Mouse (Mus musculus) heart, adult 2 months (tissue): ENCODE measurements around the gene Gm49325. TPM values are rescaled to one million over a fixed set of nuclear protein-coding genes. Genes with fewer than 3 reads are reported as not detected.

Source experiments
- DNase-seq, 2 experiments: peaks; one replicate each; pipeline ENCODE4 v3.0.0; 2021
- H3K27ac ChIP-seq: fragments of 200-600 bp; 2 replicates; pipeline ENCODE4 v1.8.1; 2022
- H3K27me3 ChIP-seq: fragments of 200-500 bp; 2 replicates; pipeline ENCODE4 v1.6.1; 2012; ENCODE audit warnings: mild to moderate bottlenecking, low read length, inconsistent platforms, mixed read lengths; ENCODE audit not compliant: control insufficient read depth, insufficient read depth
- H3K36me3 ChIP-seq: fragments of 200-500 bp; 2 replicates; pipeline ENCODE4 v1.6.1; 2012; ENCODE audit warnings: low read length, inconsistent platforms; ENCODE audit not compliant: control insufficient read depth, insufficient read depth
- H3K4me1 ChIP-seq: fragments of 200-500 bp; 2 replicates; pipeline ENCODE4 v1.6.1; 2011; ENCODE audit warnings: low read length; ENCODE audit not compliant: control insufficient read depth, insufficient read depth
- H3K4me3 ChIP-seq: fragments of 200-600 bp; 2 replicates; pipeline ENCODE4 v1.8.1; 2022
- H3K79me2 ChIP-seq: fragments of 200-500 bp; replicated peaks from 2 replicates; pipeline ENCODE4 v1.6.1; 2012; ENCODE audit warnings: mild to moderate bottlenecking, inconsistent platforms, low read length, moderate library complexity, mixed read lengths; ENCODE audit not compliant: control insufficient read depth, insufficient read depth
- H3K9ac ChIP-seq: fragments of 200-500 bp; 2 replicates; pipeline ENCODE4 v1.6.1; 2012; ENCODE audit warnings: low read depth, mild to moderate bottlenecking, control low read depth, inconsistent platforms, low read length, mixed read lengths
- CTCF ChIP-seq: fragments of 200-600 bp; IDR thresholded peaks from 2 replicates; pipeline ENCODE4 v1.8.1; 2022; ENCODE audit warnings: antibody characterized with exemption, mild to moderate bottlenecking, moderate library complexity
- EP300 ChIP-seq: fragments of 200-500 bp; IDR thresholded peaks from 2 replicates; pipeline ENCODE4 v1.6.1; 2011; ENCODE audit warnings: low read depth, low read length, control low read depth; ENCODE audit not compliant: insufficient read depth
- POLR2A ChIP-seq: fragments of 200-500 bp; IDR thresholded peaks from 2 replicates; pipeline ENCODE4 v1.6.1; 2011; ENCODE audit warnings: mild to moderate bottlenecking, low read depth, low read length, control low read depth; ENCODE audit not compliant: insufficient read depth
- WGBS: fragments of 180-500 bp; shearing (Covaris S2); methylation state at CpG from one replicate; pipeline ENCODE4 v1.1.7; 2018; 5-methylcytosine and 5-hydroxymethylcytosine counted together
- intact Hi-C: fragments of 180-260 bp; cut with DNase I; formaldehyde crosslinking; loops from one replicate; pipeline ENCODE4 v1.15.1; 2025
- polyA plus RNA-seq: library from polyadenylated mRNA; depleted of rRNA; stranded (reverse); fragments of >200 nt; gene quantifications from 2 replicates; pipeline ENCODE4 v1.2.3, GENCODE M21; 2012
- total RNA-seq, 2 experiments: library from RNA; stranded (reverse); gene quantifications; 2 replicates each; pipeline ENCODE4 v1.2.3; 2021

Gm49325 gene
- total and polyA plus RNA-seq, 3 experiments: 15.5 to 15.8 TPM; not detected in 1

- peak; percentile 25; the same call in 1 of the 2 replicates for TF ChIP-seq CTCF
- TF ChIP-seq EP300: no peak
- no peak for TF ChIP-seq POLR2A
- H3K4me3 ChIP-seq: no peak overlapping the region
- no peaks in the 10 kb centered on the region for H3K79me2 ChIP-seq
- intact Hi-C loops: no loop called here
- H3K36me3 ChIP-seq: peaks cover 13% of the 10 kb centered on the region
- no peak overlapping the region for H3K9ac ChIP-seq
- WGBS: 86% methylated on average over 9 of the region's 9 CpGs
- H3K27me3 ChIP-seq: no peaks in the 10 kb centered on the region
- peaks cover 8% of the 10 kb centered on the region for H3K4me1 ChIP-seq
- no peak for DNase-seq
- no peak overlapping the region for H3K27ac ChIP-seq
Observed at GRCm38 (mm10) chr10:77616166-77616565, 10.2 kb downstream of the Gm49325 start.

DNA sequence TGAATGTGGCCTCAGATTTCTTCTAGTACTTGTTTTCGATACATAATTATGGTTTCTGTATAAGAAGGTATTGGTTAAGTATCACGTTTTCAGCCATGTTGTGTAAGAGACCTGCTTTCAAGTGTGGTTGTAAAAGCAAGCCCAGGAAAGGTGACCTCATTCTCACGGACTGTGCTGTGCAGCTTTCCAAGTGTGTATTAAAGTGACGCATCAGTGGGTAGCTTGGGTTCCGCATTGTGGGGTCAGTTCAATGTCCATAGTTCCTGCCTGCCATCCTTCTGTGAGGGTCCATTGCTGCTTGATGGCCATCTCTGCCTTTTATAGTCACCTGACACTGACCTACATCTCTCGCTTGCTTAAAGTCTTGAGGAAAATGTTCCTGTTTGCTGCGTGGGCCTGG lies 10.9 kb downstream of the Gm49325 start:
- Histone ChIP-seq H3K27me3 (no peaks in the 10 kb centered on the region), H3K4me1 (peaks cover 12% of the 10 kb centered on the region), H3K27ac (no peak overlapping the region), H3K9ac (no peak overlapping the region), H3K79me2 (no peaks in the 10 kb centered on the region), H3K4me3 (no peak overlapping the region), H3K36me3 (peaks cover 13% of the 10 kb centered on the region)
- TF ChIP-seq EP300 (no peak), POLR2A (no peak), CTCF (no peak)
- intact Hi-C loops: no loop called here
- no peak for DNase-seq
- 93% methylated on average over 7 of the region's 7 CpGs for WGBS

- Histone ChIP-seq H3K9ac (peak overlapping the region; percentile 74), H3K4me3 (peak overlapping the region; percentile 99), H3K27me3 (no peaks in the 10 kb centered on the region), H3K79me2 (peaks cover 1% of the 10 kb centered on the region; the same call in 1 of the 2 replicates), H3K36me3 (peaks cover 9% of the 10 kb centered on the region; the same call in 1 of the 2 replicates), H3K4me1 (peaks cover 28% of the 10 kb centered on the region), H3K27ac (peak overlapping the region; percentile 99)
- DNase-seq: no peak
- TF ChIP-seq CTCF (no peak), EP300 (no peak), POLR2A (no peak)
- 61% methylated on average over 8 of the region's 8 CpGs for WGBS
- intact Hi-C loops: no loop called here
Observed at GRCm38 (mm10) chr10:77621546-77621945, 15.5 kb downstream of the Gm49325 start.

- Histone ChIP-seq H3K36me3 (peaks cover 9% of the 10 kb centered on the region; the same call in 1 of the 2 replicates), H3K27me3 (no peaks in the 10 kb centered on the region), H3K4me3 (peak within 1 kb of the TSS; percentile 99), H3K27ac (peak within 1 kb of the TSS; percentile 99), H3K9ac (peak within 1 kb of the TSS; percentile 96), H3K4me1 (peaks cover 32% of the 10 kb centered on the region), H3K79me2 (peaks cover 1% of the 10 kb centered on the region; the same call in 1 of the 2 replicates)
- intact Hi-C loops: loop anchor here (2.0 kb wide), 1 partner anchor 40 kb away; no protein-coding TSS in a partner anchor
- under 1% methylated on average over 96 of the region's 96 CpGs for WGBS
- peak; percentile 97 to 98 for DNase-seq
- TF ChIP-seq EP300 (0 out of 2 replicates have a peak, but pooled peaks have one; percentile 33), CTCF (no peak), POLR2A (peak; percentile 74)
Observed at GRCm38 (mm10) chr10:77622055-77622988, 16.3 kb downstream of the Gm49325 start, which contains the start of gene Ube2g2. Ube2g2 (plus strand) TSS chr10:77622275.

GRCm38 (mm10) chr10:77623069-77623492 lies 17.1 kb downstream of the Gm49325 start:
- peaks cover 32% of the 10 kb centered on the region for H3K4me1 ChIP-seq
- H3K79me2 ChIP-seq: peaks cover 1% of the 10 kb centered on the region; the same call in 1 of the 2 replicates
- DNase-seq: peak; percentile 72 to 80
- intact Hi-C loops: loop anchor here (2.0 kb wide), 1 partner anchor 40 kb away; no protein-coding TSS in a partner anchor
- 2% methylated on average over 8 of the region's 8 CpGs for WGBS
- peak overlapping the region; percentile 99 for H3K27ac ChIP-seq
- H3K27me3 ChIP-seq: no peaks in the 10 kb centered on the region
- peak overlapping the region; percentile 99 for H3K4me3 ChIP-seq
- TF ChIP-seq CTCF (no peak), POLR2A (no peak), EP300 (0 out of 2 replicates have a peak, but pooled peaks have one; percentile 50)
- peaks cover 9% of the 10 kb centered on the region; the same call in 1 of the 2 replicates for H3K36me3 ChIP-seq
- peak overlapping the region; percentile 49 for H3K9ac ChIP-seq
